ENCODE assay signal across 8 mouse cellular contexts in the genomic region with DNA sequence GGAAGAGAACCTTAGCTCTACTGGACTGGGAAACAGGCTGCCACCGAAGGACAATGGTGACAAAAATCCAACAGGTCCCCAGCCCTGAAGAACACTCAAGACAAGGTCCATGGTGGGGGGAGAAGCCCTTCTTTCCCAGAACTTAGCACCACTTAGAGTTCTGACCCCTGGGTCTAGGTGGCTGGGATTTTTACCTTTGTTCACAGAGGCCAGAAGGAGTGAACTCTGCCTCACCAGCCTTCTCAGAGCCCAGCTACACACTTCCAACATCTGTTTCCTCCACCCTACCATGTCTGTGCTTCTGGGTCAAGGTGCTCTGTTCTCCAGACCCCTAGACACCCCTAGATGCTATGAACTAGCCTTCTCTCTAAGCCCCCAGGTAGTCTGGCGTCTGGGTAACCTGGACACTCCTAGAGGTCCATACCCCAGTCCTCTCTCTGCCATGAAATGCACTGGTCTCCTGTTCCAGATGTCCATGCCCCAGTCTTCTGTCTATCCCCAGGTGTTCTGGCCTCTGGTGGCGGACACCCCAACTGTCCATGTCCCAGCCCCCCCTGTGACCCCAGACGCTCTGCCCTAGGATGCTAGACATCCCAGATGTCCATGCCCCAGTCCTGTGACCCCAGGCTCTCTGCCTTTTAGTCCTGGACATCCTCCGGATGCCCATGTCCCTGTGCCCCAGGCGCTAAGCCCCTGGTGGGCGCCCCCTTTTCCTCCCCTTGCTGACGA. TPM values are rescaled to one million over a fixed set of nuclear protein-coding genes. Genes with fewer than 3 reads are reported as not detected.
DNase-seq lines count a peak whose midpoint lies in the region; ATAC-seq and TF ChIP-seq lines count a peak whose summit lies in the region.

No protein-coding gene starts in this region.

- H3K4me1 ChIP-seq in heart, embryonic 10.5 days, result peaks cover 30% of the 10 kb centered on the region
- H3K4me1 ChIP-seq in E14TG2a.4 (replicated peaks; ENCODE audit: low read depth, low read length), result peaks cover 43% of the 10 kb centered on the region
- peaks cover 11% of the 10 kb centered on the region for H3K4me1 ChIP-seq in forebrain, embryonic 13.5 days
- H3K4me1 ChIP-seq in limb, embryonic 15.5 days, result peaks cover 30% of the 10 kb centered on the region
- H3K4me1 ChIP-seq in stomach, embryonic 16.5 days (ENCODE audit: control insufficient read depth, insufficient read depth, low read length), result peaks cover 26% of the 10 kb centered on the region

- WGBS in heart, embryonic 10.5 days, result 16% methylated on average over 8 of the region's 8 CpGs
- 17% methylated on average over 8 of the region's 8 CpGs for WGBS in forebrain, embryonic 13.5 days
- 17% methylated on average over 8 of the region's 8 CpGs for WGBS in limb, embryonic 15.5 days
- 9% methylated on average over 8 of the region's 8 CpGs for WGBS in stomach, embryonic 16.5 days

- 0 out of 2 replicates have a peak, but pooled peaks cover 3% of the 10 kb centered on the region for H3K36me3 ChIP-seq in heart, embryonic 10.5 days
- H3K36me3 ChIP-seq in E14TG2a.4 (ENCODE audit: insufficient read depth, low read length), result peaks cover 15% of the 10 kb centered on the region
- H3K36me3 ChIP-seq in forebrain, embryonic 13.5 days (ENCODE audit: poor library complexity, severe bottlenecking), result peaks cover 3% of the 10 kb centered on the region; the same call in 1 of the 2 replicates
- peaks cover 14% of the 10 kb centered on the region for H3K36me3 ChIP-seq in limb, embryonic 15.5 days
- no peaks in the 10 kb centered on the region for H3K36me3 ChIP-seq in stomach, embryonic 16.5 days (ENCODE audit: control insufficient read depth, insufficient read depth, low read length)

- H3K9me3 ChIP-seq in heart, embryonic 10.5 days, result no peaks in the 10 kb centered on the region
- no peaks in the 10 kb centered on the region for H3K9me3 ChIP-seq in E14TG2a.4 (ENCODE audit: low read length)
- H3K9me3 ChIP-seq in forebrain, embryonic 13.5 days (replicated peaks), result no peaks in the 10 kb centered on the region
- H3K9me3 ChIP-seq in limb, embryonic 15.5 days, result no peaks in the 10 kb centered on the region
- no peaks in the 10 kb centered on the region for H3K9me3 ChIP-seq in stomach, embryonic 16.5 days (replicated peaks; ENCODE audit: control insufficient read depth, low read length)

- no peak for TF ChIP-seq CTCF in E14TG2a.4 (conservative IDR thresholded peaks at IDR 0.05; ENCODE audit: low read length)

- intact Hi-C loops in heart, postnatal 14 days (cut with DNase I), result no loop called here

- H3K4me2 ChIP-seq in forebrain, embryonic 13.5 days, result peak overlapping the region; percentile 92
- H3K4me2 ChIP-seq in limb, embryonic 15.5 days, result peak overlapping the region; percentile 68
- H3K4me2 ChIP-seq in stomach, embryonic 16.5 days (ENCODE audit: low read depth, low read length), result peak overlapping the region; percentile 75

- H3K27me3 ChIP-seq in heart, embryonic 10.5 days (ENCODE audit: insufficient read depth, poor library complexity, severe bottlenecking), result no peaks in the 10 kb centered on the region
- H3K27me3 ChIP-seq in E14TG2a.4 (ENCODE audit: insufficient read depth, low read length), result peaks cover 10% of the 10 kb centered on the region
- no peaks in the 10 kb centered on the region for H3K27me3 ChIP-seq in forebrain, embryonic 13.5 days
- H3K27me3 ChIP-seq in limb, embryonic 15.5 days, result no peaks in the 10 kb centered on the region
- H3K27me3 ChIP-seq in stomach, embryonic 16.5 days (ENCODE audit: control insufficient read depth, insufficient read depth, low read length), result no peaks in the 10 kb centered on the region

- peak overlapping the region; percentile 92 for H3K4me3 ChIP-seq in heart, embryonic 10.5 days
- peak overlapping the region; percentile 92 for H3K4me3 ChIP-seq in E14TG2a.4 (replicated peaks; ENCODE audit: low read length)
- H3K4me3 ChIP-seq in forebrain, embryonic 13.5 days, result peak overlapping the region; percentile 87
- H3K4me3 ChIP-seq in limb, embryonic 15.5 days, result peak overlapping the region; percentile 88
- peak overlapping the region; percentile 75 for H3K4me3 ChIP-seq in stomach, embryonic 16.5 days (replicated peaks; ENCODE audit: low read length)

- ATAC-seq in forebrain, embryonic 13.5 days, result peak; percentile 28; the same call in 1 of the 2 replicates
- ATAC-seq in limb, embryonic 15.5 days (ENCODE audit: insufficient number of reproducible peaks, low FRiP score, low TSS enrichment, low read depth), result peak; percentile 16
- ATAC-seq in stomach, embryonic 16.5 days (ENCODE audit: insufficient read depth, low FRiP score), result peak; percentile 2; the same call in 1 of the 2 replicates

- no peak for DNase-seq in heart, embryonic 10.5 days (ENCODE audit: low spot score)
- DNase-seq in heart, postnatal 14 days, result no peak
- no peak for DNase-seq in right cerebral cortex, postnatal 10 days (ENCODE audit: low spot score in 2 of 2)
- DNase-seq in adrenal gland, postnatal 36 days, result no peak

- H3K9ac ChIP-seq in forebrain, embryonic 13.5 days, result peak overlapping the region; percentile 84
- peak overlapping the region; percentile 66 for H3K9ac ChIP-seq in limb, embryonic 15.5 days
- peak overlapping the region; percentile 95 for H3K9ac ChIP-seq in stomach, embryonic 16.5 days (ENCODE audit: low read length)

- H3K27ac ChIP-seq in heart, embryonic 10.5 days, result peak overlapping the region; percentile 91
- H3K27ac ChIP-seq in forebrain, embryonic 13.5 days, result no peak overlapping the region
- H3K27ac ChIP-seq in limb, embryonic 15.5 days, result 0 out of 2 replicates have a peak overlapping the region, but pooled peaks have one; percentile 51
- peak overlapping the region; percentile 69 for H3K27ac ChIP-seq in stomach, embryonic 16.5 days (ENCODE audit: low read length)

RNA-seq across cellular contexts. Expression of a gene that starts 0.7 kb away (rescaled TPM):
- 25.8 and 27.5 TPM in 2 replicates for polyA plus RNA-seq in heart, embryonic 10.5 days (2016; fragmentation: Nextera tagmentation; extraction: Ambion mirVana)
- total RNA-seq in heart, postnatal 14 days (2021), result 10 to 100 TPM; 11.6 to 14.5 TPM
- 33.6 and 37.3 TPM in 2 replicates for polyA plus RNA-seq in forebrain, embryonic 13.5 days (2015; fragmentation: Nextera tagmentation; extraction: Ambion mirVana)
- 60.8 and 61.4 TPM in 2 replicates for polyA plus RNA-seq in limb, embryonic 15.5 days (2015; fragmentation: Nextera tagmentation; extraction: Ambion mirVana)
- polyA plus RNA-seq in stomach, embryonic 16.5 days (2015; fragmentation: Nextera tagmentation; extraction: Ambion mirVana), result 79.9 and 80.6 TPM in 2 replicates
- 10 to 100 TPM; 31.2 to 38.4 TPM for total RNA-seq in adrenal gland, postnatal 36 days (2021)
